Mouse (Mus musculus) mouse trophoblast stem cell (cell line): ENCODE data around the gene Aars2.

Experiments
- in situ Hi-C, 2 experiments: fragments of 300-500 bp; cut with MseI, MboI; formaldehyde crosslinking; loops; 2 replicates in 1 of 2; 3 replicates in 1 of 2; pipeline ENCODE4 v1.15.1; 2025

The Aars2 gene

GRCm38 (mm10) chr17:45499516-45499915 is 7.1 kb upstream of the Aars2 start:
- in situ Hi-C loops = no loop called here

GRCm38 (mm10) chr17:45500981-45501380 is 5.7 kb upstream of the Aars2 start:
- in situ Hi-C loops = no loop called here

- in situ Hi-C loops = no loop called here
Observed at GRCm38 (mm10) chr17:45502324-45502723, 4.3 kb upstream of the Aars2 start.

- in situ Hi-C loops = no loop called here
Observed at GRCm38 (mm10) chr17:45503301-45503973, 3.2 kb upstream of the Aars2 start.

- in situ Hi-C loops = no loop called here
Observed at GRCm38 (mm10) chr17:45505941-45506465, 638 bp upstream of the Aars2 start.

- in situ Hi-C loops = loop anchor here in 1 of 2 experiments (5.0 kb wide), 1 partner anchor 41 kb away; no protein-coding TSS in a partner anchor
Observed at GRCm38 (mm10) chr17:45510871-45511270, 4.2 kb downstream of the Aars2 start.

GRCm38 (mm10) chr17:45511757-45512156 is 5.1 kb downstream of the Aars2 start:
- in situ Hi-C loops = loop anchor here in 1 of 2 experiments (5.0 kb wide), 1 partner anchor 41 kb away; no protein-coding TSS in a partner anchor

- in situ Hi-C loops = loop anchor here in 1 of 2 experiments (5.0 kb wide), 1 partner anchor 37 kb away; no protein-coding TSS in a partner anchor
Observed at GRCm38 (mm10) chr17:45515204-45515726, 8.6 kb downstream of the Aars2 start.

GRCm38 (mm10) chr17:45515806-45516205 is 9.2 kb downstream of the Aars2 start:
- in situ Hi-C loops = loop anchor here in 1 of 2 experiments (5.0 kb wide), 1 partner anchor 36 kb away; no protein-coding TSS in a partner anchor

GRCm38 (mm10) chr17:45516488-45516887 is 9.8 kb downstream of the Aars2 start:
- in situ Hi-C loops = loop anchor here in 1 of 2 experiments (5.0 kb wide), 1 partner anchor 36 kb away; no protein-coding TSS in a partner anchor

GRCm38 (mm10) chr17:45517135-45517534 is 10.5 kb downstream of the Aars2 start:
- in situ Hi-C loops = loop anchor here in 1 of 2 experiments (5.0 kb wide), 1 partner anchor 35 kb away; no protein-coding TSS in a partner anchor

GRCm38 (mm10) chr17:45517549-45518215 is 11.0 kb downstream of the Aars2 start:
- in situ Hi-C loops = loop anchor here in 1 of 2 experiments (5.0 kb wide), 1 partner anchor 35 kb away; no protein-coding TSS in a partner anchor

GRCm38 (mm10) chr17:45518766-45519475 is 12.3 kb downstream of the Aars2 start:
- in situ Hi-C loops = loop anchor here in 1 of 2 experiments (5.0 kb wide), 1 partner anchor 33 kb away; no protein-coding TSS in a partner anchor

- in situ Hi-C loops = no loop called here
Observed at GRCm38 (mm10) chr17:45520136-45520535, 13.5 kb downstream of the Aars2 start.

- in situ Hi-C loops = no loop called here
Observed at GRCm38 (mm10) chr17:45523263-45523662, 16.6 kb downstream of the Aars2 start, which contains the start of gene Tcte1. Gene Tcte1, plus strand, starts transcription at chr17:45523434.

GRCm38 (mm10) chr17:45524961-45525360 is 18.3 kb downstream of the Aars2 start:
- in situ Hi-C loops = no loop called here

GRCm38 (mm10) chr17:45526571-45526970 is 19.9 kb downstream of the Aars2 start:
- in situ Hi-C loops = no loop called here

GRCm38 (mm10) chr17:45530346-45530782 is 23.7 kb downstream of the Aars2 start:
- in situ Hi-C loops = loop anchor here in 1 of 2 experiments (5.0 kb wide), 1 partner anchor 53 kb away; the partner anchor contains the start of gene Spats1

GRCm38 (mm10) chr17:45532896-45533295 is 26.3 kb downstream of the Aars2 start:
- in situ Hi-C loops = loop anchor here in 1 of 2 experiments (5.0 kb wide), 1 partner anchor 56 kb away; the partner anchor contains the start of gene Spats1

GRCm38 (mm10) chr17:45536264-45536663 is 29.6 kb downstream of the Aars2 start:
- in situ Hi-C loops = no loop called here

GRCm38 (mm10) chr17:45538394-45538793 is 31.8 kb downstream of the Aars2 start:
- in situ Hi-C loops = no loop called here
